Mouse (Mus musculus) cerebellum, adult 2 months (tissue): Measurements from ENCODE around the gene Crtc1.

Experiments
- CTCF ChIP-seq: fragments of 200-500 bp; IDR thresholded peaks from 2 replicates; pipeline ENCODE4 v1.5.1; 2011; ENCODE audit warnings: low read depth, mild to moderate bottlenecking, control low read depth, low read length, moderate library complexity, borderline replicate concordance; ENCODE audit not compliant: insufficient read depth
- POLR2A ChIP-seq: fragments of 200-500 bp; IDR thresholded peaks from 2 replicates; pipeline ENCODE4 v1.6.1; 2011; ENCODE audit warnings: low read length, control low read depth, borderline replicate concordance; ENCODE audit not compliant: insufficient read depth

- TF ChIP-seq CTCF (no peak), POLR2A (no peak)
Measured at GRCm38 (mm10) chr8:70460606-70461005, 21.2 kb upstream of the Crtc1 start.
